Mouse (Mus musculus) limb, embryonic 12.5 days (tissue): Measurements from ENCODE around the gene Tbx5. TPM values are rescaled to one million over a fixed set of nuclear protein-coding genes. Genes with fewer than 3 reads are reported as not detected.

Experiments used
- ATAC-seq: fragments of 200-750 bp; cut with Nextera tagmentation; 2 replicates; pipeline ENCODE4 v1.8.0; 2017; ENCODE audit warnings: low read depth, moderate TSS enrichment; ENCODE audit not compliant: insufficient number of reproducible peaks, insufficient read depth, low FRiP score, low TSS enrichment
- H3K27ac ChIP-seq: fragments of 300-500 bp; sonication (generic); 2 replicates; pipeline ENCODE4 v1.5.1; 2016; ENCODE audit warnings: mild to moderate bottlenecking, moderate library complexity
- H3K27me3 ChIP-seq: fragments of 300-500 bp; sonication (generic); 2 replicates; pipeline ENCODE4 v1.6.1; 2016; ENCODE audit warnings: mild to moderate bottlenecking, moderate library complexity
- H3K36me3 ChIP-seq: fragments of 300-500 bp; sonication (generic); 2 replicates; pipeline ENCODE4 v1.6.1; 2016; ENCODE audit warnings: mild to moderate bottlenecking, moderate library complexity
- H3K4me1 ChIP-seq: fragments of 300-500 bp; sonication (generic); replicated peaks from 2 replicates; pipeline ENCODE4 v1.6.1; 2016
- H3K4me2 ChIP-seq: fragments of 300-500 bp; sonication (generic); 2 replicates; pipeline ENCODE4 v1.6.1; 2016; ENCODE audit warnings: mild to moderate bottlenecking, moderate library complexity
- H3K4me3 ChIP-seq: fragments of 300-500 bp; sonication (generic); replicated peaks from 2 replicates; pipeline ENCODE4 v1.5.1; 2016; ENCODE audit warnings: mild to moderate bottlenecking
- H3K9ac ChIP-seq: fragments of 300-500 bp; sonication (generic); replicated peaks from 2 replicates; pipeline ENCODE4 v1.6.1; 2016; ENCODE audit warnings: mild to moderate bottlenecking, moderate library complexity
- H3K9me3 ChIP-seq: fragments of 300-500 bp; sonication (generic); 2 replicates; pipeline ENCODE4 v1.6.1; 2016; ENCODE audit warnings: mild to moderate bottlenecking, moderate library complexity
- WGBS: fragments of 180-500 bp; shearing (Covaris S2); methylation state at CpG from one replicate; pipeline ENCODE4 v1.1.7; 2016; 5-methylcytosine and 5-hydroxymethylcytosine counted together
- polyA plus RNA-seq: library from polyadenylated mRNA; unstranded; fragments of >200 nt; fragmentation: Nextera tagmentation; extraction: Ambion mirVana; gene quantifications from 2 replicates; pipeline ENCODE4 v1.2.1, GENCODE M21; 2016

Tbx5 gene
- 35.6 and 51.2 TPM in 2 replicates for polyA plus RNA-seq

DNA sequence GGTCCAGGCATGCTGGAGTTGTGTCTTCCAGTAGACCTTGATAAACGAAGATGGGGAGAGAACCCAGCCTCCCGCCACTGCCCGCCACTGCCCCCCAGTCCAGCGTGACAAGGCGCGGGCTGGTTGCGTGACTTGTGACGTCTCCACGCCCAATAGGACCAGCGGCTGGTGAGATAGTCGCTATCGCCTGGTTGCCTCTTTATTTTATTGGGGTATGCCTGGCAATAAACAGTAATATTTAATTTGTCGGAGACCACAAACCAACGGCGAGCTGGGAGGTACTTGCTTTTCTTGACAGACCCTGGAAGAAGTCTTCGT lies at the start of gene Tbx5:
Tbx5 (plus strand) TSS at position 190 of the 318 bp plus-strand sequence.
- Histone ChIP-seq H3K4me3 (peak within 1 kb of the TSS; percentile 59), H3K9ac (peak within 1 kb of the TSS; percentile 96), H3K4me2 (peak within 1 kb of the TSS; percentile 68), H3K27me3 (peaks cover 93% of the 10 kb centered on the region), H3K27ac (peak within 1 kb of the TSS; percentile 98), H3K36me3 (peaks cover 7% of the 10 kb centered on the region; the same call in 1 of the 2 replicates), H3K4me1 (peaks cover 4% of the 10 kb centered on the region), H3K9me3 (no peaks in the 10 kb centered on the region)
- no peak for ATAC-seq
- under 1% methylated on average over 16 of the region's 16 CpGs for WGBS

DNA sequence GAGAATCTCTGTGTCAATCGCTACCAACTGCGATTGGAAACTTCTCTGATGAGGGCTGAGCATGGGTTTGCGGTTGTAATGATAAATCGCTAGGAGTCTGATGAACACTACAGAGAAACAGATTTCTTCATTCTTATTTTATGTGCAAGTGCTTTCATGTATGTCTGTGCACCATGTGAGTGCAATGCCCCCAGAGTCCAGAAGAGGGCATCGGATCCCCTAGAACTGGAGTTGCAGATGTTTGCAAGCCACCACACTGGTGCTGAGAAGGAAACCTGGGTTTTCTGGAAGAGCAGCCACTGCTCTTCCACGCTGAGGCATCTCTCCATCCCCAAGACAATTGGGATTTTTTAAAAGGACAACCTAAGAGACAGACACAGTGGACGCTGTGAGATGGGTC lies 46.5 kb upstream of the Tbx5 start:
- Histone ChIP-seq H3K27ac (no peak overlapping the region), H3K9ac (no peak overlapping the region), H3K4me3 (no peak overlapping the region), H3K4me2 (no peak overlapping the region), H3K36me3 (no peaks in the 10 kb centered on the region), H3K9me3 (peaks cover 5% of the 10 kb centered on the region; the same call in 1 of the 2 replicates), H3K27me3 (peaks cover 38% of the 10 kb centered on the region), H3K4me1 (peaks cover 2% of the 10 kb centered on the region; the same call in 1 of the 2 replicates)
- no peak for ATAC-seq
- WGBS: 89% methylated on average over 7 of the region's 7 CpGs

DNA sequence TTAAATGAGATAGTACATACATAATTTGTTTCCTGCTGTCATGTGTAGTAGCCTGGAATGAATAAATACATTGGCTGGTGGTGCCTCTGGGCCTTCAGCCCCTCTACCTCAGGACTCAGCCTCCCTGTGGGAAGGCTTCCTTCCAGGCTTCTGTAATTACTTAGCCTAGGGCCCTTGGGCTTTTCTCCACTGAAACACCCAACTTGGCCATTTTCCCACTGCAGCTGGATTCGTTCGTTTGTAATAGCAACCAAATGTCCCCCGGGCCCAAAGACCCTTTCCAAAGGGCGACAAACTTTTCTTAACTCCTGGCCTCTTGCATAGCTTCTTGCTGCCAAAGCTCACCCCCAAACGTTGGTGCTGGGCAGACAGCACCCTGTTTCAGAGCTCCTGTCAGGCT lies 40.8 kb upstream of the Tbx5 start:
- Histone ChIP-seq H3K4me3 (no peak overlapping the region), H3K9me3 (no peaks in the 10 kb centered on the region), H3K36me3 (no peaks in the 10 kb centered on the region), H3K4me2 (no peak overlapping the region), H3K4me1 (no peaks in the 10 kb centered on the region; the same call in 1 of the 2 replicates), H3K27me3 (peaks cover 69% of the 10 kb centered on the region), H3K9ac (no peak overlapping the region), H3K27ac (peak overlapping the region; percentile 59)
- 26% methylated on average over 5 of the region's 5 CpGs for WGBS
- ATAC-seq: no peak

DNA sequence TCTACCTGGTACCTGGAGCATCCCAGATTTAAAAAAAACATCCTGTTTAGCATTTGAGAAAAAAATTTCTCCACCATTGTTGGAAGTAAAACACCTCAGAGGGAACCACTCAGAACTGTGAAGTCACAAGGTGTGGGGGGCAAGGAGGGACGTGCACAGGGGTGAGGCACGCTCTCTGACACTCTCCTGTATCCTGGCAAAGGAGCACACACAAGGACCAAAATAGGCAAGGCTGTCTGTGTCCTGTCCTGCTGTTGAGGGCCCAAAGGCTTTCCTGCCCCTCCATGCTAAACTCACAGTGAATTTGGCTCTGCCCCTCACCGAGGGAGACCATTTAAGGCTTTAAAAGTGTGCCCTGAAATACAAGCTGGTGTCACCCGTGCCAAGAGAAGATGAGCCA lies 38.5 kb upstream of the Tbx5 start:
- no peak overlapping the region for H3K4me2 ChIP-seq
- no peak overlapping the region for H3K27ac ChIP-seq
- no peaks in the 10 kb centered on the region for H3K9me3 ChIP-seq
- no peaks in the 10 kb centered on the region; the same call in 1 of the 2 replicates for H3K4me1 ChIP-seq
- no peak for ATAC-seq
- H3K27me3 ChIP-seq: peaks cover 85% of the 10 kb centered on the region
- H3K4me3 ChIP-seq: no peak overlapping the region
- WGBS: 7% methylated on average over 4 of the region's 4 CpGs
- no peaks in the 10 kb centered on the region for H3K36me3 ChIP-seq
- H3K9ac ChIP-seq: no peak overlapping the region

DNA sequence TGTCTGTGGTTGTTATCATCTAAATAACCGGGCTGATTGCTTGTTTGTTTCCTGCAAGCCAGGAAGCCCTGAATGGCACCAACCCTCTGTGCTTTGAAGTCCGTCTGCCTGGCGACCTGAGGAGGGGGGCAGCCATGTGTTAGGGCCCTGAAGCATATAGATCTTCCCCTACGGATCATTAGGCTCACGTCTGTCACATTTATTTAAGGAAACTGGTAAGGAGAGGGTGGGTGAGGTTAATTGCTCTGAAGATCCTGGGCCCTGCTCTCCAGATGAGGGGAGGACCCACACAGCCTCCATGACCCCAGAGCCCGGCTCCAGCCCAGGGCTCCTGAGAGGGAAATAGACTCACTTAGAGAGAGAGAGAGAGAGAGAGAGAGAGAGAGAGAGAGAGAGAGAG lies 37.1 kb upstream of the Tbx5 start:
- no peak overlapping the region for H3K4me3 ChIP-seq
- H3K27me3 ChIP-seq: peaks cover 95% of the 10 kb centered on the region
- H3K9me3 ChIP-seq: no peaks in the 10 kb centered on the region
- peak overlapping the region; percentile 62 for H3K27ac ChIP-seq
- H3K4me2 ChIP-seq: peak overlapping the region; percentile 61
- WGBS: 5% methylated on average over 6 of the region's 6 CpGs
- no peaks in the 10 kb centered on the region for H3K36me3 ChIP-seq
- H3K9ac ChIP-seq: 0 out of 2 replicates have a peak overlapping the region, but pooled peaks have one; percentile 18
- no peak for ATAC-seq
- peaks cover 3% of the 10 kb centered on the region for H3K4me1 ChIP-seq

DNA sequence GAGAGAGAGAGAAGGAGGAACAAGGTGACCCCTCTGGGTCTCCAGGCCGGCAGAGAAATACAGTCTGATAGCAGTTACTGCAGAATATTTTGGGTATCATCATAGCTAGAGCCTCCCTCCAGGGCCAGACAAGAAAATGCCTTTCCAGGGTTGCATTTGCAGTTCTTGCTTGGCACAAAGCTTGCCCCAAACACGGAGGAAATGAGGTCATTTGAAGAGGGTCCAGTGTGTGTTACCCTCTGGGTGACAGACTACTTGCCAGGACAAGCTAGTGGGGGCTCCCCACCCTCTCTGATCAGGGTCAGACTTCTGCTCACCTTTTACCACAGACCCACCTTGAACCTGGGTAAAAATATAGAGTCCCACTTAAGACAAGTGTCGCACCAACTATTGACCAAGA lies 36.7 kb upstream of the Tbx5 start:
- peaks cover 99% of the 10 kb centered on the region for H3K27me3 ChIP-seq
- peak overlapping the region; percentile 62 for H3K27ac ChIP-seq
- H3K4me1 ChIP-seq: peaks cover 7% of the 10 kb centered on the region
- H3K9me3 ChIP-seq: no peaks in the 10 kb centered on the region
- H3K9ac ChIP-seq: 0 out of 2 replicates have a peak overlapping the region, but pooled peaks have one; percentile 18
- H3K4me3 ChIP-seq: no peak overlapping the region
- no peaks in the 10 kb centered on the region for H3K36me3 ChIP-seq
- 9% methylated on average over 3 of the region's 3 CpGs for WGBS
- H3K4me2 ChIP-seq: peak overlapping the region; percentile 61
- ATAC-seq: no peak

DNA sequence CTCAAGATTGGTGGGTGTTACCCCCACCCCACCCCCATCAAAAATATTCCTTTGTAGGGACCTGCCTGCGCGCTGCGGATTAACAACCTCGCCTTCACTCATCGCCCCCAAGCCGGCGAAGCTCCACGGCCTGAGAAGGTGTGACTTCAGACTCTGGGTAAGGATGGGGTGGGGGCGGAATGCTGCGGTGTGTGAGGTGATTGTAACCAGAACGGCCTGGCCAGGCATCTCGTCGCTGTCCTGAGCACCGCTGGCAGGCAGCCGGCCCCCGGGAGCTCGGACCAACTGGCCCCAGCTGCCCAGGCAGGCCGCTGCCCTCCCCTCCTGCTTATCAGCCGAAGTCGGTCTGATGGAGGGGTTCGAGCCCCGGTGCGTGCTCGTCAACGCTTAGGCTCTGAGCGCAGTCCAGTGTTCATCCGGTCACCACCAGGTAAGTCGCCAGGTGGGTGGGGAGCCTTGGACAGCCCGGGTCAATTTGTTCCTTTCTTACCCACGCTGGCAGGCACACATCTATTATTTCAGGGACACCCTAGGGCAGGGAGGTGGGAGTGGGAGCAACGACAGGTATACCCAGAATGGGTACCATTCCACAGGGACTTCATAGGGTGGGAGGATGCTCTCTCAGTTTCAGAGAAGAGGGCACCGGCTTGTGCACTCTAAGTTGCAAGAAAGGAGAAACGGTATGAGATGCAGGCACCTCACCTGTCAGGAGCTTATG lies 35.9 kb upstream of the Tbx5 start:
- Histone ChIP-seq H3K4me2 (peak overlapping the region; percentile 61), H3K27me3 (peaks cover 99% of the 10 kb centered on the region), H3K9me3 (no peaks in the 10 kb centered on the region), H3K36me3 (no peaks in the 10 kb centered on the region), H3K4me3 (peak overlapping the region; percentile 47), H3K4me1 (peaks cover 9% of the 10 kb centered on the region), H3K9ac (peak overlapping the region; percentile 79), H3K27ac (peak overlapping the region; percentile 92)
- no peak for ATAC-seq
- 1% methylated on average over 33 of the region's 33 CpGs for WGBS

DNA sequence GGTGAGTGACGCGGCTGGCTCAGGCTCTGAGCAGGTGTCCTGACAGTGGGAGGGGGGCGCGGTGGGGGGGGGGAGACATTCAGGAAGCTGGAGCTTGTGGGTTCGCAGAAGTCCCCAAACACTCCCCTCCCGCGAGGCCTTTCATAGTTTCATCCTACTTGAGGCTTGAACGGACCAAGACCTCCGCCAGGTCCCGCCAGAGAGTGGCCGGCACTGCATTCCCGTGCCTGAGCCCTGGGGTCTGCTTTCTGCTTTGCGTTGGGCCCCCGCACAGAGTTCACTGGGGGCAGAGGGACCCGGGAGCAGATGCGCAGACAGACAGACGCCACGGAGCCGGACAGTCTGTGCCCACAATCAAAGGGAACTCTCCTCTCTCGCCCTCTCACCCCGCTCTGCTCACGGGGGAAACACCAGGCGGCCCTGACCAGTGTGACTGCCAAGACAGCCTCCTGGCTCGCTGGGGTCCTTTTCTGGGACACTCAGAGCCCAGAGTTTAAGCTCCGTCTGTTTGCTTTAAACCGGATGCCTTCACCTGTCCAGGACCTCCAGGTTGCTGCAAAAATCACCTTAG lies 34.8 kb upstream of the Tbx5 start:
- peak overlapping the region; percentile 61 for H3K4me2 ChIP-seq
- no peaks in the 10 kb centered on the region for H3K36me3 ChIP-seq
- peak overlapping the region; percentile 47 for H3K4me3 ChIP-seq
- no peak for ATAC-seq
- H3K27ac ChIP-seq: peak overlapping the region; percentile 92
- 2% methylated on average over 26 of the region's 26 CpGs for WGBS
- peaks cover 16% of the 10 kb centered on the region for H3K4me1 ChIP-seq
- peaks cover 99% of the 10 kb centered on the region for H3K27me3 ChIP-seq
- no peaks in the 10 kb centered on the region for H3K9me3 ChIP-seq
- H3K9ac ChIP-seq: peak overlapping the region; percentile 79

DNA sequence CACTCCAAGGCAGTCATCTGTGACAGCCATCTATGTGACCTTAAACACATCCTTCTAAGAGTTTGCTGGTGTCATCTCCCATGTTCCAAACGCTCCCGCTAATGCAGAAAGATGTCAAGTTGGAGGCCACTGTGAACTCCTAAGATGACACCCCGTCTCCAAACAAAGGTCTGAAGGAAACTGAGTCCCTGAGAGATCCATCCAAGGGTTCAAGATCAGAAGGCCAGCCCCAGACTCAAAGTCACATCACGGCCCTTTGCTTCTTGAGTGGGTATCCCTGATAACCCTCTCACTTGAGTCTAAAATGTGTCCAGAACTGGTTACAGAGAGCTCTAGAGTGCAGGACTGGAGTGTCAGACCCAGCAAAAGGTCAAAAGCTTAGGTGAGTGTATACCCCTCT lies 34.2 kb upstream of the Tbx5 start:
- Histone ChIP-seq H3K27ac (peak overlapping the region; percentile 92), H3K9ac (peak overlapping the region; percentile 79), H3K4me2 (peak overlapping the region; percentile 61), H3K27me3 (peaks cover 99% of the 10 kb centered on the region), H3K36me3 (no peaks in the 10 kb centered on the region), H3K4me3 (peak overlapping the region; percentile 47), H3K9me3 (no peaks in the 10 kb centered on the region), H3K4me1 (peaks cover 16% of the 10 kb centered on the region)
- 8% methylated on average over 4 of the region's 4 CpGs for WGBS
- ATAC-seq: no peak

DNA sequence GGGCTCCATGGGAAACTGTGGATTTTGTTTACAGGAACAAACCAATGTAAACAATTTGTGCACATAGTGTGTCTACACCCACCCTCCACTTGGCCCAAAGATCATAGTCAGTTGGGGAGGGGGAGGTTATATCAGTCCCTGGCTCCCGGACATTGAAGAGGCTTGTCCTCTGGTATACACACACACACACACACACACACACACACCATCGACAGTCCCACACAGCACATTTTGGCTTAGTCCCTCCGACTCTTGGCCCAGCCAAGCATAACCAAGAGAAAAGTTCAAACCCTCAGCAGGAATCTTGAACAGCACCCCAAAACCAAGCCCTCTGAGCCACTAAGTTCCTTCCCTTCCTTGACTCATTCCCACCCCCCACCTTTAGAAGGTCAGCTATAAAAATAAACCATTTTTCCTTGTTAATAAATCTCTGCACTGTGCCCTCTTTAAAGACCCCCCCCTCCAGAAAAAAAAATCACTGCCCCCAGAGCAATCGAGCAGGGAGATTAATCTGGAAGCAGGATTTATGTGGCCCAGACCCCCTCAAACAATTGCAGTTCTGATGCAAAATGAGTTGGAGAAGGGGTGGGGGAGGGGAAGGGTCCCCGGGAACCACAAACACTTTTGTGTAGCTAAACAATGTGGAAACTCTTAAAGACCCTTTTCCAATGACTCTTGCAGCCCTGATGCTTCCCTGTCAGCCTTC lies 33.6 kb upstream of the Tbx5 start:
- Histone ChIP-seq H3K4me2 (peak overlapping the region; percentile 61), H3K27me3 (peaks cover 99% of the 10 kb centered on the region), H3K36me3 (no peaks in the 10 kb centered on the region), H3K9ac (peak overlapping the region; percentile 79), H3K4me3 (peak overlapping the region; percentile 47), H3K9me3 (no peaks in the 10 kb centered on the region), H3K4me1 (peaks cover 16% of the 10 kb centered on the region), H3K27ac (peak overlapping the region; percentile 92)
- WGBS: 4% methylated on average over 5 of the region's 5 CpGs
- no peak for ATAC-seq
